Mouse (Mus musculus) liver, embryonic 11.5 days (tissue): ENCODE results near the gene Enpp1. TPM values are rescaled to one million over a fixed set of nuclear protein-coding genes. Genes with fewer than 3 reads are reported as not detected.

Experiments
- ATAC-seq: fragments of 200-750 bp; cut with Nextera tagmentation; replicated peaks from 2 replicates; pipeline ENCODE4 v1.8.0; 2017; ENCODE audit warnings: moderate number of reproducible peaks, mild to moderate bottlenecking, moderate TSS enrichment, moderate library complexity; ENCODE audit not compliant: low FRiP score
- DNase-seq: peaks from one replicate; pipeline ENCODE4 v3.0.0-alpha.2; 2017; ENCODE audit warnings: low spot score
- H3K27ac ChIP-seq: fragments of 300-500 bp; sonication (generic); 2 replicates; pipeline ENCODE4 v1.5.1; 2014; ENCODE audit warnings: mild to moderate bottlenecking, low read depth, low read length, control low read depth
- H3K27me3 ChIP-seq: fragments of 300-500 bp; sonication (generic); replicated peaks from 2 replicates; pipeline ENCODE4 v1.6.1; 2014; ENCODE audit warnings: low read length, mixed read lengths; ENCODE audit not compliant: control insufficient read depth, insufficient read depth
- H3K36me3 ChIP-seq: fragments of 300-500 bp; sonication (generic); 2 replicates; pipeline ENCODE4 v1.6.1; 2014; ENCODE audit warnings: mild to moderate bottlenecking, low read length, moderate library complexity, mixed read lengths; ENCODE audit not compliant: control insufficient read depth, insufficient read depth
- H3K4me1 ChIP-seq: fragments of 300-500 bp; sonication (generic); replicated peaks from 2 replicates; pipeline ENCODE4 v1.6.1; 2014; ENCODE audit warnings: low read length, mixed read lengths; ENCODE audit not compliant: control insufficient read depth, insufficient read depth
- H3K4me2 ChIP-seq: fragments of 300-500 bp; sonication (generic); 2 replicates; pipeline ENCODE4 v1.6.1; 2014; ENCODE audit warnings: mild to moderate bottlenecking, control low read depth, moderate library complexity
- H3K4me3 ChIP-seq: fragments of 300-500 bp; sonication (generic); 2 replicates; pipeline ENCODE4 v1.5.1; 2014; ENCODE audit warnings: low read depth, low read length, control low read depth
- H3K9ac ChIP-seq: fragments of 300-500 bp; sonication (generic); 2 replicates; pipeline ENCODE4 v1.6.1; 2014; ENCODE audit warnings: low read depth, low read length, control low read depth
- H3K9me3 ChIP-seq: fragments of 300-500 bp; sonication (generic); 2 replicates; pipeline ENCODE4 v1.6.1; 2016; ENCODE audit warnings: low read length, inconsistent platforms, mixed read lengths; ENCODE audit not compliant: control insufficient read depth
- WGBS: fragments of 180-500 bp; shearing (Covaris S2); extraction: QIAGEN DNeasy Blood & Tissue Kit; methylation state at CpG from one replicate; pipeline ENCODE4 v1.1.7; 2014; 5-methylcytosine and 5-hydroxymethylcytosine counted together
- polyA plus RNA-seq: library from polyadenylated mRNA; unstranded; fragments of >200 nt; fragmentation: Nextera tagmentation; extraction: Ambion mirVana; gene quantifications from 2 replicates; pipeline ENCODE4 v1.2.1, GENCODE M21; 2014

The Enpp1 gene
- polyA plus RNA-seq, 1 experiment from 2014 or later: 2.7 TPM

GRCm38 (mm10) chr10:24647996-24648738 is 63.8 kb downstream of the Enpp1 start:
- H3K4me3 ChIP-seq: no peak overlapping the region
- H3K4me2 ChIP-seq: no peak overlapping the region
- H3K4me1 ChIP-seq: no peaks in the 10 kb centered on the region
- H3K27me3 ChIP-seq: no peaks in the 10 kb centered on the region
- DNase-seq: no peak
- H3K27ac ChIP-seq: no peak overlapping the region
- no peak for ATAC-seq
- H3K36me3 ChIP-seq: no peaks in the 10 kb centered on the region
- H3K9me3 ChIP-seq: no peaks in the 10 kb centered on the region
- WGBS: 80% methylated on average over 6 of the region's 6 CpGs
- no peak overlapping the region for H3K9ac ChIP-seq

GRCm38 (mm10) chr10:24645169-24645568 is 66.8 kb downstream of the Enpp1 start:
- no peak overlapping the region for H3K9ac ChIP-seq
- H3K36me3 ChIP-seq: no peaks in the 10 kb centered on the region
- H3K9me3 ChIP-seq: no peaks in the 10 kb centered on the region
- 89% methylated on average over 8 of the region's 8 CpGs for WGBS
- no peak overlapping the region for H3K4me2 ChIP-seq
- no peak overlapping the region for H3K27ac ChIP-seq
- H3K4me1 ChIP-seq: no peaks in the 10 kb centered on the region; the same call in 1 of the 2 replicates
- no peaks in the 10 kb centered on the region for H3K27me3 ChIP-seq
- DNase-seq (no peak), ATAC-seq (no peak)
- H3K4me3 ChIP-seq: no peak overlapping the region

- no peaks in the 10 kb centered on the region for H3K9me3 ChIP-seq
- 75% methylated on average over 11 of the region's 11 CpGs for WGBS
Observed at GRCm38 (mm10) chr10:24642796-24643580, 69.0 kb downstream of the Enpp1 start.

GRCm38 (mm10) chr10:24641416-24642140 is 70.4 kb downstream of the Enpp1 start:
- no peaks in the 10 kb centered on the region for H3K27me3 ChIP-seq
- peaks cover 7% of the 10 kb centered on the region for H3K4me1 ChIP-seq
- no peak overlapping the region for H3K4me2 ChIP-seq
- ATAC-seq (no peak), DNase-seq (no peak)
- WGBS: 63% methylated on average over 14 of the region's 14 CpGs
- H3K36me3 ChIP-seq: no peaks in the 10 kb centered on the region
- no peaks in the 10 kb centered on the region for H3K9me3 ChIP-seq
- no peak overlapping the region for H3K9ac ChIP-seq
- no peak overlapping the region for H3K4me3 ChIP-seq
- H3K27ac ChIP-seq: no peak overlapping the region

More at GRCm38 (mm10) chr10:24642796-24643580, 69.0 kb downstream of the Enpp1 start:
- H3K36me3 ChIP-seq: no peaks in the 10 kb centered on the region
- no peak overlapping the region for H3K27ac ChIP-seq
- H3K27me3 ChIP-seq: no peaks in the 10 kb centered on the region
- H3K4me2 ChIP-seq: no peak overlapping the region
- DNase-seq: no peak
- H3K4me1 ChIP-seq: peaks cover 5% of the 10 kb centered on the region
- no peak overlapping the region for H3K4me3 ChIP-seq
- ATAC-seq: no peak
- H3K9ac ChIP-seq: no peak overlapping the region

- no peaks in the 10 kb centered on the region for H3K9me3 ChIP-seq
- no peak overlapping the region for H3K9ac ChIP-seq
- no peak overlapping the region for H3K4me3 ChIP-seq
- DNase-seq: no peak
- no peak for ATAC-seq
- peaks cover 13% of the 10 kb centered on the region for H3K4me1 ChIP-seq
- no peak overlapping the region for H3K4me2 ChIP-seq
- whole genome bisulfite sequencing: 69% methylated on average over 6 of the region's 6 CpGs
- no peak overlapping the region for H3K27ac ChIP-seq
- no peaks in the 10 kb centered on the region for H3K27me3 ChIP-seq
- H3K36me3 ChIP-seq: no peaks in the 10 kb centered on the region
Observed at GRCm38 (mm10) chr10:24640186-24640875, 71.6 kb downstream of the Enpp1 start.

GRCm38 (mm10) chr10:24639596-24639995 is 72.4 kb downstream of the Enpp1 start:
- DNase-seq (no peak), ATAC-seq (no peak)
- 62% methylated on average over 7 of the region's 7 CpGs for WGBS
- Histone ChIP-seq H3K4me1 (peaks cover 17% of the 10 kb centered on the region), H3K36me3 (no peaks in the 10 kb centered on the region), H3K4me3 (no peak overlapping the region), H3K9me3 (no peaks in the 10 kb centered on the region), H3K27me3 (no peaks in the 10 kb centered on the region), H3K9ac (no peak overlapping the region), H3K27ac (no peak overlapping the region), H3K4me2 (no peak overlapping the region)

GRCm38 (mm10) chr10:24638306-24639070 is 73.5 kb downstream of the Enpp1 start:
- no peaks in the 10 kb centered on the region for H3K9me3 ChIP-seq
- 51% methylated on average over 10 of the region's 10 CpGs for WGBS
- no peaks in the 10 kb centered on the region for H3K27me3 ChIP-seq
- no peak overlapping the region for H3K4me3 ChIP-seq
- ATAC-seq (no peak), DNase-seq (no peak)
- H3K36me3 ChIP-seq: no peaks in the 10 kb centered on the region
- H3K4me2 ChIP-seq: no peak overlapping the region
- H3K4me1 ChIP-seq: peaks cover 21% of the 10 kb centered on the region
- H3K27ac ChIP-seq: no peak overlapping the region; the same call in 1 of the 2 replicates
- no peak overlapping the region for H3K9ac ChIP-seq

GRCm38 (mm10) chr10:24636986-24637385 is 75.0 kb downstream of the Enpp1 start:
- whole genome bisulfite sequencing: 68% methylated on average over 2 of the region's 2 CpGs
- H3K27me3 ChIP-seq: no peaks in the 10 kb centered on the region
- no peak overlapping the region for H3K4me2 ChIP-seq
- H3K4me3 ChIP-seq: no peak overlapping the region
- no peaks in the 10 kb centered on the region for H3K9me3 ChIP-seq
- no peaks in the 10 kb centered on the region for H3K36me3 ChIP-seq
- no peak overlapping the region for H3K27ac ChIP-seq
- peaks cover 21% of the 10 kb centered on the region for H3K4me1 ChIP-seq
- H3K9ac ChIP-seq: no peak overlapping the region
- ATAC-seq (no peak), DNase-seq (no peak)
